Comparison of ENCODE assay signal across 8 mouse cellular contexts in the genomic region with DNA sequence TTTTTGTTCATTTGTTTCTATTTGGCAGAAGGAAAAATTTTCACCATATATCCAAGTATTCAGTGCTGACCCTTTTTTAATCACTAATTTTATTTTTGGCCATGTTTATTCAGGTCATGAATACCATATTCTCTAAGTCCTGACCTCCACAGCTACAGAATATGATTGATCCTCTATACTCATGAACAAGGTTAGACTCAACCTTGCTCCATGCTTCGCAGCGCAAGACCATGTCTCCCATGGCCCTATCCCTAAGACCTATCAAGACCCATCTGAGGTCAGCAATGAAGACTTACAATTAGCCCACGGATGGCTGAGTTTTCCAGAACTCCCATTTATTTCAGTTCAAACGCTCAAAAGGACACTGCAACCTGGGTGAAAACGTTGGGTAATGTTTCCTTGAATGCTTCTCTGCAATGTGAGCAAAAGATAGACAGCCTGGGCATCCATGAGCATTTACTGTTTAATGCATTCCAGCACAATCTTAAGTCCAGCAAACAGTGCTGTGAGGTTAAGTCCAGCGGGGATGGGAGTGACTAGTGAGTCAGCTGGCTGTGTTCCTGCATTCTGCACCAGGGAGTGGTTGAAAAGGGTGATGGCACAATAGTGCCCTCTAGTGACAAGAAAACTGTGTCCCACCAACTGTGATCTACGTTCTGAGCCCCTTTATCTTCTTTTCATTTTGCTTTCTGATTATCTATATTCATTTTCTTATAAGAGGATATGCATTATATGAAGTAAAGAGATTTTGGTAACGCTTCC.
DNase-seq lines count a peak whose midpoint lies in the region; ATAC-seq lines count a peak whose summit lies in the region.

No protein-coding gene starts in this region.

- DNase-seq in heart, adult 18-20 months: peak; percentile 19 to 20
- no peak for DNase-seq in heart, adult 9 months (ENCODE audit: low spot score in 2 of 2)
- DNase-seq in adrenal gland, adult (ENCODE audit: inconsistent age in 2 of 2, low spot score in 1 of 2): peak; percentile 65 to 88
- DNase-seq in embryo, embryonic 11 days: peak; percentile 77
- DNase-seq in layer of hippocampus, postnatal 36 days: peak; percentile 14 to 16
- peak; percentile 73 for DNase-seq in mesoderm, embryonic 11.5 days (ENCODE audit: low read depth, low spot score)
- no peak for DNase-seq in spleen, adult 18-20 months

- peak; percentile 59 to 62; a peak in 3 of 4 replicates for ATAC-seq in hematopoietic stem cell, adult 5-6 weeks (replicated peaks in 1 of 2; ENCODE audit: insufficient read depth in 1 of 2, low FRiP score in 2 of 2, low TSS enrichment in 1 of 2, low read depth in 1 of 2, poor library complexity in 2 of 2, severe bottlenecking in 2 of 2)

Comparison
In these comparisons a context has a peak if more than half of its experiments do, and no peak if none do; other contexts are left out.
1. DNase-seq: peak in heart, adult 18-20 months (2 of 2), adrenal gland, adult (2 of 2), embryo, embryonic 11 days (single experiment), layer of hippocampus, postnatal 36 days (2 of 2) and mesoderm, embryonic 11.5 days (single experiment); none in heart, adult 9 months (0 of 2) and spleen, adult 18-20 months (0 of 2).